Mouse (Mus musculus) midbrain, embryonic 15.5 days (tissue): ENCODE data around the gene Ptpn11. TPM values are rescaled to one million over a fixed set of nuclear protein-coding genes. Genes with fewer than 3 reads are reported as not detected.
A peak's percentile ranks its signal among the peaks of the same experiment; 100 is the strongest.
"Not testable (repeated sequence)": the region's sequence is repeated elsewhere in the genome, so short reads cannot be mapped to it uniquely, and the experiment has no call there.

ENCODE experiments used
- ATAC-seq: fragments of 200-750 bp; cut with Nextera tagmentation; replicated peaks from 2 replicates; pipeline ENCODE4 v1.8.0; 2017; ENCODE audit warnings: moderate TSS enrichment
- H3K27ac ChIP-seq: fragments of 300-500 bp; sonication (generic); 2 replicates; pipeline ENCODE4 v1.5.1; 2015; ENCODE audit warnings: mild to moderate bottlenecking, inconsistent platforms
- H3K27me3 ChIP-seq: fragments of 300-500 bp; sonication (generic); replicated peaks from 2 replicates; pipeline ENCODE4 v1.6.1; 2015; ENCODE audit warnings: inconsistent platforms
- H3K36me3 ChIP-seq: fragments of 300-500 bp; sonication (generic); replicated peaks from 2 replicates; pipeline ENCODE4 v1.6.1; 2015; ENCODE audit warnings: inconsistent platforms
- H3K4me1 ChIP-seq: fragments of 300-500 bp; sonication (generic); 2 replicates; pipeline ENCODE4 v1.6.1; 2015; ENCODE audit warnings: inconsistent platforms
- H3K4me2 ChIP-seq: fragments of 300-500 bp; sonication (generic); 2 replicates; pipeline ENCODE4 v1.6.1; 2015; ENCODE audit warnings: inconsistent platforms, mild to moderate bottlenecking, moderate library complexity
- H3K4me3 ChIP-seq: fragments of 300-500 bp; sonication (generic); 2 replicates; pipeline ENCODE4 v1.5.1; 2015; ENCODE audit warnings: mild to moderate bottlenecking, inconsistent platforms
- H3K9ac ChIP-seq: fragments of 300-500 bp; sonication (generic); 2 replicates; pipeline ENCODE4 v1.6.1; 2015; ENCODE audit warnings: mild to moderate bottlenecking, inconsistent platforms
- H3K9me3 ChIP-seq: fragments of 300-500 bp; sonication (generic); 2 replicates; pipeline ENCODE4 v1.6.1; 2016; ENCODE audit warnings: inconsistent platforms
- WGBS: fragments of 180-500 bp; shearing (Covaris S2); methylation state at CpG from one replicate; pipeline ENCODE4 v1.1.7; 2015; ENCODE audit warnings: mixed read lengths; 5-methylcytosine and 5-hydroxymethylcytosine counted together
- polyA plus RNA-seq: library from polyadenylated mRNA; unstranded; fragments of >200 nt; fragmentation: Nextera tagmentation; extraction: Ambion mirVana; gene quantifications from 2 replicates; pipeline ENCODE4 v1.2.1, GENCODE M21; 2015

Ptpn11 gene
- polyA plus RNA-seq, 1 experiment from 2014 or later, result 23.7 TPM

DNA sequence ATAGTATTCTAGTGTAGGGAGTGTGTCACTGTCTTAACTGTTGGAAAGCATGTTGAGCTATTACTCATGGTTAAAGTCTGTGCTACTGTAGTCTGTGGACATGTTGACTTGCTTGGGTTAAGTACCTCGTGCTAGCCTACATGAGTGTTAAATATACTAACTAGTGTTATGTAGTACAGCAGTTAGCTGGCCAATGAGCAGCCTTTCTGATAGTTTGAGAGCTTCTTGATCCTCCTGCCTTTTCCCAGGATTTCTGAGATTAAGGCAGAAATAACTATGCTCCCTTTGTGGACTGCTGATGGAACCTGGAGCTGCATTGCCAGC lies 19.4 kb upstream of the Ptpn11 start:
- H3K9me3 ChIP-seq, result no peaks in the 10 kb centered on the region
- WGBS, result 89% methylated on average over 1 of the region's 1 CpGs
- no peak overlapping the region for H3K9ac ChIP-seq
- H3K4me3 ChIP-seq, result no peak overlapping the region
- no peak overlapping the region for H3K4me2 ChIP-seq
- H3K4me1 ChIP-seq, result peaks cover 14% of the 10 kb centered on the region
- no peak for ATAC-seq
- H3K27ac ChIP-seq, result no peak overlapping the region
- peaks cover 63% of the 10 kb centered on the region for H3K36me3 ChIP-seq
- H3K27me3 ChIP-seq, result no peaks in the 10 kb centered on the region

DNA sequence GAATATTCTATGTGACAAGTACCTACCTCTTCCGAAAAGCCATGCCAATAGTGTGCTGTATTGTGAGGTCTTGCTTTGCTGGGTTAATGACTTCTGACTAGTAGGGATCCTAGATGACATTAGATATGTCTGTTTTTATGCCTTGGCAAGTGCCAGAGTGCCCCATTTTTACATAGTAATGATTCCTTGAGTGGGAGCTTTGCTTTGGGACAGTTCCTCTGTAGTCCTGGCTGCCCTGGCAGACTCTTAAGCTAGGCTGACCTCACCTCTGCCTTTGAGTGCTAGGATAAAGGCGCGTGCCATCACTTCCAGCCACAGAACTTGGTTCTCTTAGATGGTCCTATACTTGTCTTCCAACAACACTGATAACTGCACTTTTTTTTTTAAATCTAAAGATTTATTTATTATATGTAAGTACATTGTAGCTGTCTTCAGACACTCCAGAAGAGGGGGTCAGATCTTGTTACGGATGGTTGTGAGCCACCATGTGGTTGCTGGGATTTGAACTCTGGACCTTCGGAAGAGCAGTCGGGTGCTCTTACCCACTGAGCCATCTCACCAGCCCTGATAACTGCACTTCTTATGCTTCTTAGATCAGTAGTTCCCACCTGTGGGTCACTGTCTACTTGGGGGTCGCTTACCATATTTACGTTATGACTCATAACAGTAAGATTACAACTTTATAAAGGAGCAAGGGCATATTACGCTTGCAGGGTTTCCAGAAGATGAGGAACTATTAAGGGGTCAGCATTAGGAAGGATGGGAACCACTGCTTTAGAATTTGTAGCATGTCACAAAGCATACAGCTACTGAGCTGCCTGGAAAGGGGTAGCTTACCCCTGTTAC lies 18.8 kb upstream of the Ptpn11 start:
- 89% methylated on average over 9 of the region's 9 CpGs for WGBS

DNA sequence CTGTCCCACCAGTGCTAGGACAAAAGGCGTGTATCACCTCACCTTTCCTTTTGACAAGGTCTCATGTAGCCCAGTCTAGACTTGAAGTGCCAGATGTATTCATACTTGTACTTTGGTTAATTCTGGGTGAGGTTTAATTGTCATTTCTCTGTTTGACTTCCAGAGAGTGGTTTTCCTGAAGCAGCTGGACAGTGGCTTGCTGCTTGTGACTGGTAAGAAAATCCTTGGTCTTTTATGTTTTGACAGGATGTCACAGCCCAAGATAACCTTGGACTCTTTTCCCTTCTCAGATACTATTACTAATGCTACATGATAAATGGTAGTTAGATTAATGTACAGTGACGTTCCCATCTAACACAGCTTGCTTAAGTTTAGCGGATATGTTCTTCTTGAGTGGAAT lies 15.8 kb upstream of the Ptpn11 start:
- H3K4me1 ChIP-seq, result peaks cover 26% of the 10 kb centered on the region
- no peaks in the 10 kb centered on the region for H3K27me3 ChIP-seq
- H3K9me3 ChIP-seq, result no peaks in the 10 kb centered on the region
- H3K4me3 ChIP-seq, result no peak overlapping the region
- WGBS, result 91% methylated on average over 3 of the region's 3 CpGs
- H3K9ac ChIP-seq, result no peak overlapping the region
- no peak overlapping the region for H3K4me2 ChIP-seq
- H3K27ac ChIP-seq, result no peak overlapping the region
- H3K36me3 ChIP-seq, result peaks cover 53% of the 10 kb centered on the region
- ATAC-seq, result no peak

More for the DNA sequence above, 18.8 kb upstream of the Ptpn11 start:
- Histone ChIP-seq H3K4me2 (no peak overlapping the region), H3K27ac (no peak overlapping the region), H3K9me3 (no peaks in the 10 kb centered on the region), H3K9ac (no peak overlapping the region), H3K27me3 (no peaks in the 10 kb centered on the region), H3K4me3 (no peak overlapping the region), H3K36me3 (peaks cover 63% of the 10 kb centered on the region), H3K4me1 (peaks cover 20% of the 10 kb centered on the region)
- ATAC-seq, result no peak

DNA sequence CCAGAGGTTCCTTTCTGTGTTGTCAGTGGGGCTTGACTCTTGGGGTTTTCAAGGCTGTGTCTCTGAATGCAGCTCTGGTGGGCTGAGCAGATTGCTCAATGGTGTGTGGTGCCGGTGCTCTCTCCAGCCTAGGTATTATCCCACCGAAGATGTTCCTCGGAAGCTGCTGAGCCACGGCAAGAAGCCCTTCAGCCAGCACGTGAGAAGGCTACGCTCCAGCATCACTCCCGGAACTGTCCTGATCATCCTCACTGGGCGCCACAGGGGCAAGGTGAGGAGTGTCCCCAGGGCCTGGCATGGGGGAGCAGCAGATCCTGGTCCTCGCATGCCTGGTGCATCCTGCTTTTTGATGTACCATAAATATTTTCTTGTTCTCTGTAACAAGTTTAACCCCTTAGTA lies 15.3 kb upstream of the Ptpn11 start:
- Histone ChIP-seq H3K27ac (no peak overlapping the region), H3K4me3 (no peak overlapping the region), H3K4me2 (no peak overlapping the region), H3K36me3 (peaks cover 51% of the 10 kb centered on the region), H3K9ac (no peak overlapping the region), H3K4me1 (peaks cover 26% of the 10 kb centered on the region), H3K9me3 (no peaks in the 10 kb centered on the region), H3K27me3 (no peaks in the 10 kb centered on the region)
- 81% methylated on average over 9 of the region's 9 CpGs for whole genome bisulfite sequencing
- ATAC-seq, result no peak

DNA sequence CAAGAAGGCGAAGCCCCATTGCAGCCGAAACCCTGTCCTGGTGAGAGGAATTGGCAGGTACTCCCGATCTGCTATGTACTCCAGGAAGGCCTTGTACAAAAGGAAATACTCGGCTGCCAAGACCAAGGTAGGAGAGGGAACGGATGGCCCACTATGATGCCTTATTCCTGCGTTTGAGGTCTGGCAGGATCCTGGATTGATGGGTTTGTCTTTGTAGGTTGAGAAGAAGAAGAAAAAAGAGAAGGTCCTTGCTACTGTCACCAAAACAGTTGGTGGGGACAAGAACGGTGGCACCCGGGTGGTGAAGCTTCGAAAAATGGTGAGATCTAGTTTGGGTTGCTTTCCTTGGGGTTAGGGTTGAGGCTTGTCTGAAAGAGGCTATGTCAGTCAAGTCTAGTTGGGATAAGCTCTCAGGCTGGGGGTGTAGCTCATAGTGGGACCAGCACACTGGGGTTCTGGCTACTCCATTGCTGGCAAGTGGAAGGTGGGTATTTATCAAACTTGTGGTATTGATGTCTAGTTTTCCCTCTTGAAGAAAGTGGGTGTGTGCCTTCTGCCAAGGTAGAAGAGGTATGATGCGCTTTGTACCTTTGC lies 14.4 kb upstream of the Ptpn11 start:
- H3K9ac ChIP-seq, result peak overlapping the region; percentile 32
- ATAC-seq, result not testable (repeated sequence)

DNA sequence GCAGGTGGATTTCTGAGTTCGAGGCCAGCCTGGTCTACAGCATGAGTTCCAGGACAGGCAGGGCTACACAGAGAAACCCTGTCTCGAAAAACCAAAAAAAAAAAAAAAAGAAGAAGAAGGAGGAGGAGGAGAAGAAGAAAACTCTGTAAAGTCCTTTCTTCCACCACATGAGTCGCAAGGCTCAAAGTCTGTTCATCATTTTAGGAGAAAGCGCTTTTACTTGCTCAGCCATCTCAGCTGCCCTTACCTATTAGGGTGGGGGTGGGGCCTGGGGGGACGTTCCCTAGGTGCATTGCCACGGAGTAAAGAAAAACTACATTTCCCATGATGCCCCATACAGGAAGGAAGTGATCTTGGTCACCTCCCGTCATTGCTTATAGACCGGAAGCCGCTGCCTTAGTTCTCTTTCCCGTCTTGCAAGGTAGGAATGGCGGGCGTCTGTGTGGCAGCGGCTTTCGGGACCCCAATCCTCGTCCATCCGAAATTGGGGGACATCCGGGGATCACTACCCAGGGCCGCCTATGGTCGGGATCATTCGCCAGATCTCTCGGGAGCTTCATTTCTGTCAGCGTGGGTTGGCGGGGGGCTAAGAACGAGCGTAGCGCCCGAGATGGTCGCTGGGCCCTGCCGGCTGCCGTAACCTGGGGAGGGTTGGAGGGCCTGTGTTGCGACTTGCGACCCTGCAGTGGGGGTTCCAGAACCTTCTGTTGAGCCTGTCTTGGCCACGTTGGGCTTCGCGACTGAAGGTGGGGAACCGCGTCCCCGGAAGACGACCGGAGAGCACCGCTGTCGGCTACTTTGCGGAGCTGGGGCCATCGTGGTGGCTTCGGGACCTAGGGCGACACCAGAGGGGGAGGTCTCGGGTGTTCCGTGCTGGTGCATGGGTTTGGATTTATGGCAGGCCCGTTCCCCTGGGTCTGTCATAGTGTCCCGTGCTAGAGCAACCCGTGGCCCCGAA lies 13.2 kb upstream of the Ptpn11 start, which contains the start of gene Rpl6:
Gene Rpl6 (plus strand): TSS at position 350 of the 958 bp plus-strand sequence.
- no peaks in the 10 kb centered on the region for H3K9me3 ChIP-seq
- H3K27ac ChIP-seq, result peak within 1 kb of the TSS; percentile 77
- WGBS, result 2% methylated on average over 52 of the region's 52 CpGs
- peak within 1 kb of the TSS; percentile 92 for H3K4me3 ChIP-seq
- H3K4me2 ChIP-seq, result peak within 1 kb of the TSS; percentile 67
- H3K9ac ChIP-seq, result peak within 1 kb of the TSS; percentile 98
- H3K4me1 ChIP-seq, result peaks cover 26% of the 10 kb centered on the region
- peaks cover 35% of the 10 kb centered on the region for H3K36me3 ChIP-seq
- peak; percentile 93 for ATAC-seq
- no peaks in the 10 kb centered on the region for H3K27me3 ChIP-seq

More for the DNA sequence above, 14.4 kb upstream of the Ptpn11 start:
- WGBS, result 83% methylated on average over 9 of the region's 10 CpGs
- not testable (repeated sequence) for H3K27me3 ChIP-seq, H3K27ac ChIP-seq, H3K9me3 ChIP-seq
- H3K4me2 ChIP-seq, result peak overlapping the region; percentile 67
- H3K36me3 ChIP-seq, result peaks cover 44% of the 10 kb centered on the region
- H3K4me1 ChIP-seq, result peaks cover 26% of the 10 kb centered on the region
- H3K4me3 ChIP-seq, result peak overlapping the region; percentile 92; the same call in 1 of the 2 replicates

DNA sequence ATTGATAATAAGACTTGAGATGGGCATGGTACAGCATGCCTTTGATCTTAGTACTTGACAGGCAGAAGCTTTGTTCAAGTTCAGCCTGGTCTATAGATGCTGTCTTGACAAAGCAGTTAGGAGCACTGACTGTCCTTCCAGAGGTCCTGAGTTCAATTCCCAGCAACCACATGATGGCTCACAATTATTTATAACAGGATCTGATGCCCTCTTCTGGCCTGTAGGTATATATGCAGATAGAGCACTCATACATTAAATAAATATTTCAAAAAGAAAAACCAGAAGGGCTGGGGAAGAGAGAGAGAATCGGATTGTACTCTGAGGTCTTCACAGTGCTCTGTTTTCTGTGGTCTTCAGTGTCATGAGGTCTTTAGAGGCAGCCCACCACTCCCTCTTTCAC lies 11.3 kb upstream of the Ptpn11 start:
- no peaks in the 10 kb centered on the region; the same call in 1 of the 2 replicates for H3K27me3 ChIP-seq
- H3K9me3 ChIP-seq, result no peaks in the 10 kb centered on the region
- no peak for ATAC-seq
- no peak overlapping the region for H3K4me3 ChIP-seq
- H3K36me3 ChIP-seq, result peaks cover 16% of the 10 kb centered on the region
- peaks cover 26% of the 10 kb centered on the region for H3K4me1 ChIP-seq
- no peak overlapping the region for H3K27ac ChIP-seq
- 90% methylated on average over 1 of the region's 1 CpGs for WGBS
- no peak overlapping the region for H3K4me2 ChIP-seq
- no peak overlapping the region for H3K9ac ChIP-seq

DNA sequence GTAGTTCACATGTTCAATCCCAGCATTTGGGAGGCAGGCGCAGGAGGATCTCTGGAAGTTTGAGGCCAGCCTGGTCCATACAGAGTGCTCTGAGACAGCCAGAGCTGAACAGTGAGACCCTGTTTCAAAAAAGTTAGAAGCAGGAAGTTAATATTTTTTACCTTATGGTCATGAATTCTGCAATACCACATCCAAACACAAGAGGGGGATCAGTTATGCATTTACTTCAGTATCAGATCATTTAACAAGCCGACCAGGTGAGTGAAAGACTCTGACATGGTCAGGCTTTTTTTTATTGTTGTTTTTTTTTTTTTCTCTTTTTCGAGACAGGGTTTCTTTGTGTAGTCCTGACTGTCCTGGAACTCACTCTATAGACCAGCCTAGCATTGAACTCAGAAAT lies 10.5 kb upstream of the Ptpn11 start:
- Histone ChIP-seq H3K27ac (no peak overlapping the region), H3K9me3 (no peaks in the 10 kb centered on the region), H3K36me3 (peaks cover 11% of the 10 kb centered on the region), H3K27me3 (no peaks in the 10 kb centered on the region; the same call in 1 of the 2 replicates), H3K4me3 (no peak overlapping the region), H3K4me2 (no peak overlapping the region), H3K9ac (no peak overlapping the region), H3K4me1 (peaks cover 23% of the 10 kb centered on the region)
- ATAC-seq, result no peak
- 57% methylated on average over 3 of the region's 3 CpGs for WGBS

DNA sequence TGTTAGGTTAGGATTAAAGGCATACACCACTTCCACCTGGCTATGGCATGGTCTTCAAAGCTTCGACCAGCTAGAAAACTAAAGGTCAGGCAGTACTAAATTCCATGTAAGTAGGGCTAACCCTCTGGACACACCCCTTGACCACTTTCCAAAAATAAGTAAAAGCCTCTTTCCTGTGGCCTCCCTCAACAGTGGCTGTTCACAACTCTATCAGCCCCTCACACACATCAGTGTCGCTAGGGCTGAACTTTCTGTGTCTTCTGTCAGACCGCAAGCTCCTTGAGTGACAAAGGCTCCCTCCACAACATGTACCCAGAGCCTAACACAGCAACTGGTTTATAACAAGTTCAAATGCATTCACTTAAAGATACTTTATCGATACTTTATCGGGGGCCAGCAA lies 7.2 kb upstream of the Ptpn11 start:
- ATAC-seq, result no peak
- H3K9ac ChIP-seq, result no peak overlapping the region
- no peaks in the 10 kb centered on the region for H3K4me1 ChIP-seq
- WGBS, result 87% methylated on average over 5 of the region's 5 CpGs
- H3K27me3 ChIP-seq, result no peaks in the 10 kb centered on the region; the same call in 1 of the 2 replicates
- no peak overlapping the region for H3K27ac ChIP-seq
- no peaks in the 10 kb centered on the region for H3K36me3 ChIP-seq
- H3K4me2 ChIP-seq, result no peak overlapping the region
- no peak overlapping the region for H3K4me3 ChIP-seq
- H3K9me3 ChIP-seq, result no peaks in the 10 kb centered on the region

DNA sequence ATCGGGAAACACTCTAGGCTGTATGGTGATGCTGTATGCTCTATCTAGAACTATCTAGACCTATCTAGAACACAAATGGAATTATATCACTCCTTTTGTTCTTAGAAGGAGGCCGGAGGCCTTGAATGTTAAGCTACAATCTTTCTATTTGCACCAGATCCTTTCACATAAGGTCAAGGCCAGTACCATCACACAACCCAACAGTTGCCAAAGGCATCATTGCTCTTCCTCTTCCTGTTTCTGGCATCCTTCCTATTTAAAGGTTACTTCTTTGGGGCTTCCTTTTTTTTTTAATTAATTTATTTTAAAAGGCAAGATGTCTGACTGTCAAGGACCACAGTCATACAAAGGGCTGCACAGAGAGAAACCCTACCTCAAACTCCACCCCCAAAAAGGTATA lies 6.1 kb upstream of the Ptpn11 start:
- H3K36me3 ChIP-seq, result no peaks in the 10 kb centered on the region
- H3K9ac ChIP-seq, result no peak overlapping the region
- no peaks in the 10 kb centered on the region for H3K9me3 ChIP-seq
- no peak overlapping the region for H3K4me2 ChIP-seq
- no peak for ATAC-seq
- H3K4me1 ChIP-seq, result no peaks in the 10 kb centered on the region
- 82% methylated on average over 2 of the region's 2 CpGs for WGBS
- H3K27me3 ChIP-seq, result no peaks in the 10 kb centered on the region; the same call in 1 of the 2 replicates
- no peak overlapping the region for H3K27ac ChIP-seq
- no peak overlapping the region for H3K4me3 ChIP-seq

DNA sequence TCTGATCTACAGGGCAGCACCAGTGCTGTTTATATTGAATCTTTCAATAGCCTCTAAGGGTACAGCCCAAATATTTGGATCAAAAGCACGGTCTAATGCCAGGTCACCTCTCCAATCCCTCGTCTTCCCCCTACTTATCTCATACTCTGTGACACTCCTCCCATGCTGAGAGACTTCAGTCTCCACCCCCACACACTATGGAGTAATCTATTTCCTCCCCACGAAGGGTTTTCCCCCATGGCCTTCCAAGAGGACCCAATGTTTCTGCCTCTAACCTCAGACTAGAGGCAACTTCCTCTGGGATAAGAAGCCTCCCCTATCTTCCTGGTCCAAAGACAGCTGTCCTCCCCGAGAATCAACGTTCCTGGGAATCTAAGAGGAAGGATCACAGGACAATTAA lies 5.6 kb upstream of the Ptpn11 start:
- no peak for ATAC-seq
- Histone ChIP-seq H3K4me3 (no peak overlapping the region), H3K36me3 (no peaks in the 10 kb centered on the region), H3K27me3 (no peaks in the 10 kb centered on the region; the same call in 1 of the 2 replicates), H3K4me1 (0 out of 2 replicates have a peak, but pooled peaks cover 2% of the 10 kb centered on the region), H3K27ac (no peak overlapping the region), H3K4me2 (no peak overlapping the region), H3K9me3 (no peaks in the 10 kb centered on the region), H3K9ac (no peak overlapping the region)
- WGBS, result 45% methylated on average over 5 of the region's 5 CpGs

DNA sequence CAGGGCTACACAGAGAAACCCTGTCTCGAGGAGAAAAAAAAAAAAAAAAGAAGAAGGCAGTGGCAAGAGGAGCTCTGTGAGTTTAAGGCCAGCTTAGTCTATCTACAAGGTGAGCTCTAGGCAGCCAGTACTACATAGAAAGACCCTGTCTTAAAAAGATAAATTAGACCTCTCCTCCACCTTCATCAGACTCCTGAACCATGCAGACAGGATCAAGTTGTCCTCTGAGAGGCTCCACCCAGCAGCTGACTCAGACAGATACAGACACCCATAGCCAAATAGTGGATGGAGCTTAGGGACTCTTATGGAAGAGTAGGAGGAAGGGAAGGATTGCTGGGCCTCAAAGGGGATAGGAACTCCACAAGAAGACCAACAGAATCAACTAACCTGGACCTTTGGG lies 3.0 kb upstream of the Ptpn11 start:
- Histone ChIP-seq H3K36me3 (no peaks in the 10 kb centered on the region), H3K27me3 (no peaks in the 10 kb centered on the region; the same call in 1 of the 2 replicates), H3K9me3 (no peaks in the 10 kb centered on the region), H3K4me3 (no peak overlapping the region), H3K27ac (no peak overlapping the region), H3K9ac (no peak overlapping the region), H3K4me2 (no peak overlapping the region), H3K4me1 (peaks cover 17% of the 10 kb centered on the region)
- ATAC-seq, result no peak
- WGBS, result 15% methylated on average over 1 of the region's 1 CpGs
